In genomic region chr5:58228726-58229125, GRCm38 (mm10) we compare ENCODE assay signal across 19 mouse cellular contexts.
DNase-seq lines count a peak whose midpoint lies in the region; ATAC-seq and TF ChIP-seq lines count a peak whose summit lies in the region.
"Had no signal": no experiment of that assay in that cellular context is flagged by ENCODE, and none has a peak within 500 bp of the region (broad histone marks: within the 10 kb centered on the region; RNA-seq: fewer than 3 reads in every experiment).

No protein-coding gene starts in this region.

- no peaks in the 10 kb centered on the region for H3K4me1 ChIP-seq in hindbrain, embryonic 11.5 days (replicated peaks; ENCODE audit: control insufficient read depth, insufficient read depth, low read length)
- no peaks in the 10 kb centered on the region for H3K4me1 ChIP-seq in hindbrain, embryonic 10.5 days (replicated peaks)
- H3K4me1 ChIP-seq in neural tube, embryonic 12.5 days = peaks cover 5% of the 10 kb centered on the region
- H3K4me1 ChIP-seq in neural tube, embryonic 15.5 days = peaks cover 5% of the 10 kb centered on the region
- H3K4me1 ChIP-seq in hindbrain, postnatal 0 days (ENCODE audit: insufficient read depth, low read length) = no peaks in the 10 kb centered on the region
- H3K4me1 ChIP-seq: embryonic facial prominence, embryonic 12.5 days; liver, embryonic 13.5 days had no signal

- H3K9ac ChIP-seq in hindbrain, embryonic 11.5 days (ENCODE audit: low read depth, low read length) = no peak overlapping the region
- no peak overlapping the region for H3K9ac ChIP-seq in neural tube, embryonic 12.5 days
- no peak overlapping the region for H3K9ac ChIP-seq in neural tube, embryonic 15.5 days (replicated peaks)
- H3K9ac ChIP-seq in hindbrain, postnatal 0 days (replicated peaks; ENCODE audit: low read length) = no peak overlapping the region
- H3K9ac ChIP-seq: embryonic facial prominence, embryonic 12.5 days; forebrain, embryonic 15.5 days; liver, embryonic 13.5 days had no signal

- DNase-seq in hindbrain, embryonic 11.5 days (ENCODE audit: low spot score) = no peak
- no peak for DNase-seq in hindbrain, embryonic 10.5 days (ENCODE audit: low spot score)
- peak; percentile 2 for DNase-seq in hindbrain, postnatal 0 days (ENCODE audit: low spot score)
- no peak for DNase-seq in cerebellum, postnatal 14 days
- no peak for DNase-seq in right cerebral cortex, postnatal 4 days
- no peak for DNase-seq in layer of hippocampus, adult 18-20 months (ENCODE audit: low spot score in 2 of 2)
- DNase-seq: cerebellum, adult 9-11 months; heart, adult 2 months; kidney, adult 9 months; liver, embryonic 13.5 days; right cerebral cortex, postnatal 25 days; thymus, postnatal 25 days had no signal

- no peaks in the 10 kb centered on the region for H3K36me3 ChIP-seq in hindbrain, embryonic 11.5 days (ENCODE audit: control insufficient read depth, insufficient read depth, low read length)
- H3K36me3 ChIP-seq in hindbrain, embryonic 10.5 days = no peaks in the 10 kb centered on the region
- no peaks in the 10 kb centered on the region for H3K36me3 ChIP-seq in neural tube, embryonic 12.5 days
- H3K36me3 ChIP-seq in neural tube, embryonic 15.5 days = no peaks in the 10 kb centered on the region
- H3K36me3 ChIP-seq in hindbrain, postnatal 0 days (ENCODE audit: insufficient read depth, low read length) = no peaks in the 10 kb centered on the region
- H3K36me3 ChIP-seq: embryonic facial prominence, embryonic 12.5 days; forebrain, embryonic 15.5 days; liver, embryonic 13.5 days had no signal

- TF ChIP-seq CTCF in hindbrain, postnatal 0 days (IDR thresholded peaks at IDR 0.05; ENCODE audit: low read depth) = no peak

- H3K27ac ChIP-seq in hindbrain, embryonic 11.5 days (ENCODE audit: low read depth, low read length) = no peak overlapping the region
- no peak overlapping the region for H3K27ac ChIP-seq in hindbrain, embryonic 10.5 days
- no peak overlapping the region for H3K27ac ChIP-seq in neural tube, embryonic 12.5 days
- no peak overlapping the region for H3K27ac ChIP-seq in neural tube, embryonic 15.5 days (replicated peaks)
- H3K27ac ChIP-seq in hindbrain, postnatal 0 days = no peak overlapping the region
- H3K27ac ChIP-seq: embryonic facial prominence, embryonic 12.5 days; forebrain, embryonic 15.5 days; heart, adult 2 months; layer of hippocampus, adult 2 months; liver, embryonic 13.5 days had no signal

- H3K9me3 ChIP-seq in hindbrain, embryonic 11.5 days (ENCODE audit: control insufficient read depth, low read length) = no peaks in the 10 kb centered on the region
- 0 out of 2 replicates have a peak, but pooled peaks cover 4% of the 10 kb centered on the region for H3K9me3 ChIP-seq in hindbrain, embryonic 10.5 days
- H3K9me3 ChIP-seq in neural tube, embryonic 12.5 days = 0 out of 2 replicates have a peak, but pooled peaks cover 4% of the 10 kb centered on the region
- 0 out of 2 replicates have a peak, but pooled peaks cover 3% of the 10 kb centered on the region for H3K9me3 ChIP-seq in neural tube, embryonic 15.5 days (replicated peaks)
- no peaks in the 10 kb centered on the region for H3K9me3 ChIP-seq in hindbrain, postnatal 0 days (ENCODE audit: low read length)
- H3K9me3 ChIP-seq: embryonic facial prominence, embryonic 12.5 days; forebrain, embryonic 15.5 days had no signal

- no peak overlapping the region for H3K4me3 ChIP-seq in hindbrain, embryonic 11.5 days (ENCODE audit: low read depth, low read length)
- no peak overlapping the region for H3K4me3 ChIP-seq in hindbrain, embryonic 10.5 days
- H3K4me3 ChIP-seq in neural tube, embryonic 12.5 days = no peak overlapping the region
- H3K4me3 ChIP-seq in neural tube, embryonic 15.5 days (replicated peaks) = no peak overlapping the region
- no peak overlapping the region for H3K4me3 ChIP-seq in hindbrain, postnatal 0 days (ENCODE audit: low read length)
- H3K4me3 ChIP-seq: embryonic facial prominence, embryonic 12.5 days; forebrain, embryonic 15.5 days; heart, adult 2 months; layer of hippocampus, adult 2 months; liver, embryonic 13.5 days; myocyte had no signal

- no peak overlapping the region for H3K4me2 ChIP-seq in hindbrain, embryonic 11.5 days (replicated peaks; ENCODE audit: low read depth, low read length)
- no peak overlapping the region for H3K4me2 ChIP-seq in neural tube, embryonic 12.5 days (replicated peaks)
- H3K4me2 ChIP-seq in neural tube, embryonic 15.5 days = no peak overlapping the region
- no peak overlapping the region for H3K4me2 ChIP-seq in hindbrain, postnatal 0 days (ENCODE audit: low read depth, low read length)
- H3K4me2 ChIP-seq: embryonic facial prominence, embryonic 12.5 days; forebrain, embryonic 15.5 days; liver, embryonic 13.5 days had no signal

- WGBS in hindbrain, embryonic 11.5 days = 60% methylated on average over 3 of the region's 3 CpGs
- 81% methylated on average over 3 of the region's 3 CpGs for WGBS in hindbrain, embryonic 10.5 days
- WGBS in neural tube, embryonic 12.5 days = 13% methylated on average over 3 of the region's 3 CpGs
- WGBS in neural tube, embryonic 15.5 days = 6% methylated on average over 3 of the region's 3 CpGs
- WGBS in hindbrain, postnatal 0 days = 37% methylated on average over 3 of the region's 3 CpGs

- H3K27me3 ChIP-seq in hindbrain, embryonic 11.5 days (ENCODE audit: control insufficient read depth, insufficient read depth, low read length) = no peaks in the 10 kb centered on the region
- H3K27me3 ChIP-seq in hindbrain, embryonic 10.5 days (ENCODE audit: insufficient read depth, poor library complexity, severe bottlenecking) = no peaks in the 10 kb centered on the region
- H3K27me3 ChIP-seq in neural tube, embryonic 12.5 days (replicated peaks) = no peaks in the 10 kb centered on the region
- no peaks in the 10 kb centered on the region for H3K27me3 ChIP-seq in neural tube, embryonic 15.5 days (replicated peaks)
- no peaks in the 10 kb centered on the region for H3K27me3 ChIP-seq in hindbrain, postnatal 0 days (ENCODE audit: insufficient read depth, low read length)
- H3K27me3 ChIP-seq: embryonic facial prominence, embryonic 12.5 days; forebrain, embryonic 15.5 days; liver, embryonic 13.5 days had no signal

- peak; percentile 43; the same call in 1 of the 2 replicates for ATAC-seq in hindbrain, embryonic 11.5 days (ENCODE audit: low FRiP score)
- ATAC-seq in neural tube, embryonic 12.5 days (ENCODE audit: low FRiP score, low read depth) = peak; percentile 75
- no peak; the same call in 1 of the 2 replicates for ATAC-seq in neural tube, embryonic 15.5 days (ENCODE audit: low FRiP score)
- no peak for ATAC-seq in hindbrain, postnatal 0 days
- ATAC-seq: forebrain, embryonic 15.5 days; inflammation-experienced regulatory T-cells, adult 6 months had no signal

Comparison
In these comparisons a context has a peak if more than half of its experiments do, and no peak if none do; other contexts are left out.
1. ATAC-seq: peak in hindbrain, embryonic 11.5 days (single experiment) and neural tube, embryonic 12.5 days (single experiment); none in neural tube, embryonic 15.5 days (single experiment) and hindbrain, postnatal 0 days (single experiment).